Mouse (Mus musculus): ENCODE results near the gene Hibch.

DNA sequence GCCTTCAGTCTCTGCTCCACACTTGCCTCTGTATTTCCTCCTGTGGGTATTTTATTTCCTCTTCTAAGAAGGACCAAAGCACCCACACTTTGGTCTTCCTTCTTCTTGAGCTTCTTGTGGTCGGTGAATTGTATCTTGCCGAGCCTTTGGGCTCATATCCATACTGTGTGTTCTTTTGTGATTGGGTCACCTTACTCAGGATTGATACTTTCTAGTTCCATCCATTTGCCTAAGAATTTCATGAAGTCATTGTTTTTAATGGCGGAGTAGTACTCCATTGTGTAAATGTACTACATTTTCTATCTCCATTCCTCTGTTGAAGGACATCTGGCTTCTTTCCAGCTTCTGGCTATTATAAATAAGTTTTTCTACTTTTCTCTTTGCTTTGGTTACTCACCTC, 375 bp upstream of the Hibch start:
- TF ChIP-seq CTCF (IDR thresholded peaks at IDR 0.05; ENCODE audit: extremely low read depth, insufficient read length, insufficient replicate concordance, low read depth, low read length) (no peak), POLR2A (IDR thresholded peaks at IDR 0.05; ENCODE audit: low read depth, low read length) (no peak)

Data from small intestine, adult 2 months (tissue).